Mouse (Mus musculus) small intestine, adult 2 months (tissue): ENCODE data around the gene Akap3. TPM values are rescaled to one million over a fixed set of nuclear protein-coding genes. Genes with fewer than 3 reads are reported as not detected.

ENCODE experiments used
- H3K27ac ChIP-seq: fragments of 200-500 bp; 2 replicates; pipeline ENCODE4 v1.5.1; 2012; ENCODE audit warnings: low read depth, low read length, control low read depth, inconsistent platforms; ENCODE audit not compliant: insufficient read depth
- H3K27me3 ChIP-seq: fragments of 200-500 bp; 2 replicates; pipeline ENCODE4 v1.6.1; 2012; ENCODE audit warnings: mild to moderate bottlenecking, moderate library complexity, low read length, inconsistent platforms; ENCODE audit not compliant: control insufficient read depth, insufficient read depth
- H3K36me3 ChIP-seq: fragments of 200-500 bp; 2 replicates; pipeline ENCODE4 v1.6.1; 2012; ENCODE audit warnings: mild to moderate bottlenecking, low read length, control low read depth, inconsistent platforms; ENCODE audit not compliant: control insufficient read depth, insufficient read depth
- H3K4me1 ChIP-seq: fragments of 200-500 bp; 2 replicates; pipeline ENCODE4 v1.6.1; 2012; ENCODE audit warnings: low read length, inconsistent platforms, mixed read lengths; ENCODE audit not compliant: control insufficient read depth, insufficient read depth, insufficient read length
- H3K4me3 ChIP-seq: fragments of 200-500 bp; 2 replicates; pipeline ENCODE4 v1.5.1; 2012; ENCODE audit warnings: low read depth, mild to moderate bottlenecking, control low read depth, inconsistent platforms, low read length, moderate library complexity
- CTCF ChIP-seq: fragments of 200-500 bp; IDR thresholded peaks from 2 replicates; pipeline ENCODE4 v1.5.1; 2012; ENCODE audit warnings: low read depth, mild to moderate bottlenecking, control low read depth, inconsistent platforms, low read length, moderate library complexity, mixed read lengths; ENCODE audit not compliant: insufficient replicate concordance, insufficient read length; ENCODE audit errors: extremely low read depth
- POLR2A ChIP-seq: fragments of 200-500 bp; IDR thresholded peaks from 2 replicates; pipeline ENCODE4 v1.6.1; 2012; ENCODE audit warnings: low read depth, mild to moderate bottlenecking, control low read depth, inconsistent platforms, low read length, moderate library complexity
- WGBS: fragments of 180-500 bp; shearing (Covaris S2); methylation state at CpG from one replicate; pipeline ENCODE4 v1.1.7; 2018; 5-methylcytosine and 5-hydroxymethylcytosine counted together
- polyA plus RNA-seq: library from polyadenylated mRNA; depleted of rRNA; stranded (reverse); fragments of >200 nt; gene quantifications from 2 replicates; pipeline ENCODE4 v1.2.3, GENCODE M21; 2012; rRNA removed

The Akap3 gene
- not detected in 2 replicates for polyA plus RNA-seq

DNA sequence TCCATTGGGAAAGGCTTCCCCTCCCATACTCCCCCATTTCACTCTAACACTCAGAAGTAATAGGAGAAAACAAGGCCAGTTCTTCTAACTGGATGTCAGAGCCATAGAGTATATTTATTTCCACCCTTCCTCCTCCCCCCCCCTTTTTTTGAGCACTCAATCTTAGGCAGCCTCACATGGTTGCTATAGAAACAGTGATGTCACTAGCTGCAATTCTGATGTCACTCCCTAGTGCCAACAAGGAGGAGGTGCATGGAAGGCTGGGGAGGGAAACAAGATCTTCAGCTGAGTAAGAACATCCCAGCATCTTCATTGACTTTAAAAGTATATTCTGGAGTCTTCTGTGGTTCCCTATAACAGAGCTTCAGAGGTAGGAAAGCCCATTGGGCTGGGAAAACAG is at the start of gene Akap3:
Gene Akap3 (plus strand): TSS at position 218 of the 400 bp plus-strand sequence.
- H3K36me3 ChIP-seq, result no peaks in the 10 kb centered on the region
- no peak within 1 kb of the TSS for H3K27ac ChIP-seq
- H3K4me3 ChIP-seq, result no peak within 1 kb of the TSS
- H3K4me1 ChIP-seq, result peaks cover 9% of the 10 kb centered on the region; the same call in 1 of the 2 replicates
- TF ChIP-seq CTCF (no peak), POLR2A (no peak)
- no peaks in the 10 kb centered on the region for H3K27me3 ChIP-seq

DNA sequence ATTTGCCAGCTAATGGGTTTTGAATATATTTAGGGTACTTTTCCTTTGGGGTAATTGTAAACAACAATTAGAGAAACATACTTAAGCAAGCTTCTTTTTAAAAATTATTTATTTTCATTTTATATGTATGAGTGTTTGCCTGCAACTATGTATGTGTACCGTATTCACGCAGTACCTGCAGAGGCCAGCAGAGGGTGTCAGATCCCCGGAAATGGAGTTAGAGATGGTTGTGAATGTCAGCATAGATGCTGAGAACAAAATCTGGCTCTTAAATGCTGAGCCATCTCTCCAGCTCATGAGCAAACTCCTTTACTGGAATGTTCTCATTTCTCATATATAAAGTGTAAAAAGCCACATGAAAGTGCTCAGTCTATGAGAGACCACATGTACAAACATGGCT is 46.1 kb upstream of the Akap3 start:
- H3K4me3 ChIP-seq, result no peak overlapping the region
- H3K27me3 ChIP-seq, result no peaks in the 10 kb centered on the region
- H3K36me3 ChIP-seq, result no peaks in the 10 kb centered on the region
- H3K27ac ChIP-seq, result no peak overlapping the region
- 85% methylated on average over 3 of the region's 3 CpGs for WGBS
- no peaks in the 10 kb centered on the region for H3K4me1 ChIP-seq
- TF ChIP-seq POLR2A (no peak), CTCF (no peak)

DNA sequence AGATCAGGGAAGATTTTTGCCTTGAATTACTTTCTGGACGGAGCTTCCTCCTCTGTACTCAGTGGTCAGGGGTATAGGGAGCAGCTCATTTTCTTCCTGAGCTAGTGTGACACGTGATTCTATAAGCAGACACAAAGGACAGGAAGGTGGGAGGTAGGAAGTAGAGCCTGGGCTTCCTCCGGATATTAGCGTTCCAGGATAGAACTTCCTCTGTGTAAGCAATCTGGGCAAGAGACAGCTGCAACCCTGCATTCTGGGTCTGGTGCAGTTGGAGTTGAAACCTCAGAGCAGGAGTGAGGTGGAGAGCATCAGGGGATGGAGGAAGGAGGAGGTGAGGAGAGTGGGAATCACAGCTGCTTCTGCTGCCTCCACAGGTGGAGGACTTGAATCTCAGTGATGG is 44.8 kb upstream of the Akap3 start:
- Histone ChIP-seq H3K4me1 (no peaks in the 10 kb centered on the region), H3K36me3 (no peaks in the 10 kb centered on the region), H3K27me3 (no peaks in the 10 kb centered on the region), H3K4me3 (0 out of 2 replicates have a peak overlapping the region, but pooled peaks have one; percentile 7), H3K27ac (no peak overlapping the region)
- WGBS, result 65% methylated on average over 4 of the region's 4 CpGs
- TF ChIP-seq CTCF (no peak), POLR2A (no peak)

DNA sequence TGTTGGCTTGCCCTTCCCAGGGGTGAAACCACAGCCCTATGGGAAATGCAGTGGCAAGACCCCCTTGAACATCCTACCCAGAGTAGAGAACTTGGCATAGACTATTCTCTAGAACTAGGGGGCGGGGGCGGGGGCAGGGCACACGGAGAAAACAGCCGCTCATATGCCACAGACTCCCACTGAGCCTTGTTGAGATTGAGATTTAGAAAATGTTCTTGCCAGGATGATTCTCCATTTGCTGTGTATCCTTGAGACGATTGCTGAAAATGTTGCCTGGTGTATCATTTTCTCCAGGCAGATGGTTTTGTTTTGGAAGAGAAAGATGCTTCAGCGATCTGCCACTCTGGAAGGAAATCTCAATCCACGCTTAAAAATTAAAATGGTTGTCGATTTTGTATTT is 44.3 kb upstream of the Akap3 start:
- Histone ChIP-seq H3K4me3 (0 out of 2 replicates have a peak overlapping the region, but pooled peaks have one; percentile 7), H3K27ac (no peak overlapping the region), H3K36me3 (no peaks in the 10 kb centered on the region), H3K27me3 (no peaks in the 10 kb centered on the region), H3K4me1 (no peaks in the 10 kb centered on the region)
- no peak for TF ChIP-seq CTCF
- no peak for TF ChIP-seq POLR2A
- 83% methylated on average over 8 of the region's 8 CpGs for WGBS

DNA sequence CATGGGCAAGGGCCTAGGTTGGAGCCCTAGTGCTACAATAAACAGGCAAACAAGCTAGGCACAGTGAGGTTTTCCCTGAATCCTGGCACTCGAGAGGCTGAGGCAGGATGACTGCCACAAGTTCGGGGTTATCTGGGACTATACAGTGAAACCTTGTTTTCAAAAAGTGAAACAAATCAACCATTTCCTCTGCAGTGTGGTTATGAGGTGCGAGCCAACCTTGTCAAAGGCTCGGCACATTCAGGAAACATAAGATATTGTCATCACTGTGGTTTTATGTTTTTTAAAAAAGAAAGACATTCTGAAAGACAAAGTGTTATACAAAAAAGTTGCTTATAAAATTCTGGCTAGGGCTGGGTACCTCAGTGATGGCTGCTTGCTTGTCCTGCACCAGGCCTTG is 41.4 kb upstream of the Akap3 start:
- WGBS, result 69% methylated on average over 4 of the region's 4 CpGs
- no peaks in the 10 kb centered on the region for H3K4me1 ChIP-seq
- no peaks in the 10 kb centered on the region for H3K27me3 ChIP-seq
- H3K36me3 ChIP-seq, result no peaks in the 10 kb centered on the region
- TF ChIP-seq CTCF (no peak), POLR2A (no peak)
- no peak overlapping the region for H3K4me3 ChIP-seq
- H3K27ac ChIP-seq, result no peak overlapping the region

DNA sequence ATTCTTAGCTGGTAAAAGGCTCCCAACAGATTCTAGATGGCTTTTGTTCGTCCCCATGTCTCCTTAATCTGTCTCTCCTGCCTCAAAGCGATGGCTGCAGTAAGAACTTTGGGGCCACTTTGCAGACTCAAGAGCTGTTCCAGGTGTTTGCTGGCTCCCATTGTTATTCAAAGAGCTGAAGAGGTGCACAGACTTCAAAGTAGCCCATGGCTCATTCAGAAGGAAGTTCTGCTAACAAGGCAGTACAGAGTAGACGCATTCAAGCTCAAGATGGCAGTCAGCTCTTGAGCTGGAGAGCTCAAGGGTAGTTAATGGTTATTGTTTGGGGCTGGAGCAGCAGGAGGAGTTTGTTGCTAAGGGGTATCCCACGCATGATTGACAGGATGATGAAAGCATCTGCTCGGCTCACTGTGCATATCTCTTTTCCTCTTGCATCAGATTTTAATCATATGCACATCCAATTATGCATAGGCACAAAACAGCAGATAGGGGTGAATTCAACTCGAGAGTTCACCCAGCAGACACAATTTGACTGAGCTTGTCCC is 37.6 kb upstream of the Akap3 start:
- WGBS, result 65% methylated on average over 6 of the region's 6 CpGs
- TF ChIP-seq CTCF (no peak), POLR2A (no peak)
- H3K4me3 ChIP-seq, result no peak overlapping the region

DNA sequence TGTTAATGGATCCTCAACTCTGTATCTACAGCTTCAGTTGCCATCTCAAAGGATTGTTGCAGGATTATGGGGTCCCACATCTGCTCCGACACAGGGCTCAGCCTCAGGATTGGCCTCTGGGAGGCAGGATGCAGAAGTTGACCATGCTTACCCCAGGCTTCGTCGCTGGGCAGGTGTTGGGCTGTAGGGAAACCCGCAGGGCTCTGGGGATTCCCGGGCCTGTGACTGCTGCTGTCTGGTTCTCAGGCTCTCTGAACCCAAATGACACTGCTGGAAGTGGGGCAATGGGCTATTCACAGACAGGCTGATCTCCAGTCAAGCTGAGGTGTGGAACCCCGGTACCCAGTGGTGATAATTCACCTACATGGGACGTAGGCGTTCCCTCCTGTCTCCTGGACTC is 36.6 kb upstream of the Akap3 start:
- TF ChIP-seq CTCF (no peak), POLR2A (no peak)
- Histone ChIP-seq H3K36me3 (peaks cover 10% of the 10 kb centered on the region), H3K27me3 (no peaks in the 10 kb centered on the region), H3K4me3 (no peak overlapping the region), H3K27ac (no peak overlapping the region), H3K4me1 (no peaks in the 10 kb centered on the region)
- 86% methylated on average over 8 of the region's 8 CpGs for WGBS

More for the DNA sequence above, 37.6 kb upstream of the Akap3 start:
- peaks cover 2% of the 10 kb centered on the region for H3K36me3 ChIP-seq
- no peaks in the 10 kb centered on the region for H3K4me1 ChIP-seq
- H3K27ac ChIP-seq, result no peak overlapping the region
- H3K27me3 ChIP-seq, result no peaks in the 10 kb centered on the region
